Mouse (Mus musculus): ENCODE results near the gene Tmem132a.

- no peak for TF ChIP-seq USF1 (IDR thresholded peaks at IDR 0.05; ENCODE audit: low read depth, low read length)
- no peak for TF ChIP-seq E2F4 (IDR thresholded peaks at IDR 0.05; ENCODE audit: insufficient replicate concordance, low read depth, low read length)
- TF ChIP-seq SMC3 (IDR thresholded peaks at IDR 0.05; ENCODE audit: low read depth, low read length): no peak
- TF ChIP-seq TBP (conservative IDR thresholded peaks at IDR 0.05; ENCODE audit: low read depth, low read length): no peak
- TF ChIP-seq POLR2A (IDR thresholded peaks at IDR 0.05; ENCODE audit: low read depth, low read length): no peak
- no peak for TF ChIP-seq USF2 (conservative IDR thresholded peaks at IDR 0.05; ENCODE audit: low read depth, low read length)
- TF ChIP-seq MAZ (IDR thresholded peaks at IDR 0.05; ENCODE audit: low read depth, low read length): no peak
- no peak for TF ChIP-seq ZNF384 (IDR thresholded peaks at IDR 0.05; ENCODE audit: low read depth, low read length)
- no peak for TF ChIP-seq ZMIZ1 (IDR thresholded peaks at IDR 0.05; ENCODE audit: low read depth, low read length)
- no peak for TF ChIP-seq MAFK (IDR thresholded peaks at IDR 0.05; ENCODE audit: insufficient replicate concordance, low read length)
- no peak for TF ChIP-seq CHD2 (IDR thresholded peaks at IDR 0.05; ENCODE audit: low read length)
- TF ChIP-seq CTCF (conservative IDR thresholded peaks at IDR 0.05 in 1 of 2, IDR thresholded peaks at IDR 0.05 in 1 of 2; ENCODE audit: low read depth in 2 of 2, low read length in 2 of 2): no peak
- TF ChIP-seq POLR2AphosphoS2 (IDR thresholded peaks at IDR 0.05; ENCODE audit: low read depth, low read length): no peak
Observed at GRCm38 (mm10) chr19:10914870-10915269, 45.1 kb upstream of the Tmem132a start.
